Mouse (Mus musculus): ENCODE results near the gene Ccl1. TPM values are rescaled to one million over a fixed set of nuclear protein-coding genes. Genes with fewer than 3 reads are reported as not detected.

Gene Ccl1
- polyA plus RNA-seq, 1 experiment from 2014 or later, result not detected

DNA sequence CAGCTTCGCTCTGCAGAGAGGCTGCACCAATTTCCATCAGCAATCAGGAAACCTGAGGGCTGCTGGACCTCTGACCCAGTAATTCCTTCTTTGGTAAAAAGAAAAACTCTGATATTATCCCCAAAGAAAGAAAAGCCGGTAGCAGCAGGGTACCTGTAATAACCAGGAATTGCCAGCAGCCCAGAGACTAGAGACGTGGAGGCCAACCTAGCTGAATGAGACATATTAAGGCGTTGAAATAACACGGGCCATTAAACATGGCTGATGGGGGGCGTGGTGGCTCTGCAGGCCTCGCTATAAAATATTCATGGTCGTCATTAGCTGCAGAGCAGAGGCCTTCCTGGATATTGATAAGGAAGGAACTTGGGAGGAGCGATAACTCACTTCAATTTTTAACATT, 78.5 kb downstream of the Ccl1 start:
- Histone ChIP-seq H3K27me3 (ENCODE audit: control insufficient read depth, insufficient read depth, low read length) (no peaks in the 10 kb centered on the region), H3K9ac (ENCODE audit: low read length) (no peak overlapping the region), H3K4me2 (ENCODE audit: low read depth) (no peak overlapping the region), H3K27ac (ENCODE audit: low read depth, low read length) (peak overlapping the region; percentile 42; the same call in 1 of the 2 replicates), H3K4me1 (ENCODE audit: control insufficient read depth, insufficient read depth, low read length) (0 out of 2 replicates have a peak, but pooled peaks cover 3% of the 10 kb centered on the region), H3K36me3 (ENCODE audit: control insufficient read depth, insufficient read depth, low read length) (no peaks in the 10 kb centered on the region), H3K9me3 (ENCODE audit: control insufficient read depth, low read length) (no peaks in the 10 kb centered on the region), H3K4me3 (ENCODE audit: low read depth, low read length) (no peak overlapping the region)
- peak; percentile 46 for DNase-seq (ENCODE audit: low spot score)
- no peak for ATAC-seq (ENCODE audit: insufficient read depth, low FRiP score, low TSS enrichment)
- 45% methylated on average over 9 of the region's 9 CpGs for WGBS

DNA sequence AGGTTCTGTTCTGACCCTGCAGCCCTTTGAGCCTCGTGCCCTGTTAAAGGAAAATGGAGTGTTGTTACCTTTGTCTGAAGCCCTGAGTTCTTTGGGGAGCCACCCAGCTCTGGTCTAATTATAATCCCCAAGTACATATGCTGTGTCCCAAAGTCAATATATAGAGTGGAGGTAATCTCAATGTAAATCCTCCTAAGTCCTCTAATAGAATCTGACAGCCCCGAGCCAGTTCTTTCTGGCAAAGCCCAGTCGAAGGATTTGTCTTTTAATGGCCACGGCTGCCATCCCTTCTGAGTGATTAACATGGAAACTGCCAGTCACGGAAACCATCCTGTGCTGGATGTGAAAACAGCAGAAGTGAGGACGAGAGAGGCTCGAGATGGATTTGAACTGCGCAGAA, 79.6 kb downstream of the Ccl1 start:
- H3K9me3 ChIP-seq (ENCODE audit: control insufficient read depth, low read length), result no peaks in the 10 kb centered on the region
- ATAC-seq (ENCODE audit: insufficient read depth, low FRiP score, low TSS enrichment), result no peak
- H3K4me1 ChIP-seq (ENCODE audit: control insufficient read depth, insufficient read depth, low read length), result 0 out of 2 replicates have a peak, but pooled peaks cover 3% of the 10 kb centered on the region
- H3K4me2 ChIP-seq (ENCODE audit: low read depth), result no peak overlapping the region
- 72% methylated on average over 8 of the region's 8 CpGs for WGBS
- H3K27ac ChIP-seq (ENCODE audit: low read depth, low read length), result no peak overlapping the region
- H3K4me3 ChIP-seq (ENCODE audit: low read depth, low read length), result no peak overlapping the region
- no peak for DNase-seq (ENCODE audit: low spot score)
- no peak overlapping the region for H3K9ac ChIP-seq (ENCODE audit: low read length)
- no peaks in the 10 kb centered on the region for H3K36me3 ChIP-seq (ENCODE audit: control insufficient read depth, insufficient read depth, low read length)
- H3K27me3 ChIP-seq (ENCODE audit: control insufficient read depth, insufficient read depth, low read length), result no peaks in the 10 kb centered on the region

DNA sequence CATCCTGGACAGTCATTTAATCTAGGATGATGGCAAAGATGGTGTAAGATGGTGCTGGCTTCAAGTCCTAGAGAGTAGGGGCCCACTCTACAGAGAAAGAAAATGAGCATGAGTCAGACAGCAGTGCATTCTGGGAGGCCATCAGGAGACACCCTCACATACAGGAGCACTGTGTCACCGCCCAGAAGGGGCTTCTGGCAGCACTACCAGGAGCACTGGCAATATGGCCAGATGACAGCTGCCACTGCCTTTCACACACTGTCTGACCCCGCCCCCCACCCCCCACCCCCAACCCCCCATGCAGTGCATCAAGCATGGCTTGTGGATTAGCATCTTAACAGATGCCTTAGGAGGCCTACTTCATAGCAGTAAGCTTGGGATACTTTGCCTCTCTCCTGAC, 89.0 kb downstream of the Ccl1 start:
- Histone ChIP-seq H3K27ac (ENCODE audit: low read depth, low read length) (no peak overlapping the region), H3K36me3 (ENCODE audit: control insufficient read depth, insufficient read depth, low read length) (no peaks in the 10 kb centered on the region), H3K9ac (ENCODE audit: low read length) (no peak overlapping the region), H3K4me1 (ENCODE audit: control insufficient read depth, insufficient read depth, low read length) (no peaks in the 10 kb centered on the region), H3K4me2 (ENCODE audit: low read depth) (no peak overlapping the region), H3K27me3 (ENCODE audit: control insufficient read depth, insufficient read depth, low read length) (no peaks in the 10 kb centered on the region), H3K9me3 (ENCODE audit: control insufficient read depth, low read length) (no peaks in the 10 kb centered on the region), H3K4me3 (ENCODE audit: low read depth, low read length) (no peak overlapping the region)
- 41% methylated on average over 2 of the region's 2 CpGs for WGBS
- DNase-seq (ENCODE audit: low spot score) (no peak), ATAC-seq (ENCODE audit: insufficient read depth, low FRiP score, low TSS enrichment) (no peak)

DNA sequence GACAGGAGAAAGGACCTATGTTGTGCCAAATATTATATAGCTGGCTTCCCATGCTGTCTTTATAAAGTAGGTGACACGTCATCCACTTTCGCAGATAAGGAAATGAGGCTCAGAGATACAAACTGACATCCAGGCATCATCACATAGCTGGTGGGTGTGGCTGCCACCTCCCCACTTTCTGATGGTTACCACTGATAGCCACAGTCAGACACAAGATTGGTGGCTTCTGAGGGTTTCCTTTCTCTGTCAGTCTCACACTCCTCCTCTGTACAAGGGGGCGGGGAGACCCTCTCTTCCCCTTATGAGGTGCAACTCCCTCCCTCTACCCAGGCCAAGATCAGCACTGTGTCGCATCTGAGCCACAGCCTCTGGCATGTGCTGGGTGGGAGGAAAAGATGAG, 91.1 kb downstream of the Ccl1 start:
- ATAC-seq (ENCODE audit: insufficient read depth, low FRiP score, low TSS enrichment) (no peak), DNase-seq (ENCODE audit: low spot score) (no peak)
- Histone ChIP-seq H3K4me1 (ENCODE audit: control insufficient read depth, insufficient read depth, low read length) (no peaks in the 10 kb centered on the region), H3K4me2 (ENCODE audit: low read depth) (no peak overlapping the region), H3K36me3 (ENCODE audit: control insufficient read depth, insufficient read depth, low read length) (no peaks in the 10 kb centered on the region), H3K27me3 (ENCODE audit: control insufficient read depth, insufficient read depth, low read length) (no peaks in the 10 kb centered on the region), H3K4me3 (ENCODE audit: low read depth, low read length) (no peak overlapping the region), H3K9ac (ENCODE audit: low read length) (no peak overlapping the region), H3K9me3 (ENCODE audit: control insufficient read depth, low read length) (no peaks in the 10 kb centered on the region), H3K27ac (ENCODE audit: low read depth, low read length) (no peak overlapping the region)
- 84% methylated on average over 4 of the region's 4 CpGs for WGBS

DNA sequence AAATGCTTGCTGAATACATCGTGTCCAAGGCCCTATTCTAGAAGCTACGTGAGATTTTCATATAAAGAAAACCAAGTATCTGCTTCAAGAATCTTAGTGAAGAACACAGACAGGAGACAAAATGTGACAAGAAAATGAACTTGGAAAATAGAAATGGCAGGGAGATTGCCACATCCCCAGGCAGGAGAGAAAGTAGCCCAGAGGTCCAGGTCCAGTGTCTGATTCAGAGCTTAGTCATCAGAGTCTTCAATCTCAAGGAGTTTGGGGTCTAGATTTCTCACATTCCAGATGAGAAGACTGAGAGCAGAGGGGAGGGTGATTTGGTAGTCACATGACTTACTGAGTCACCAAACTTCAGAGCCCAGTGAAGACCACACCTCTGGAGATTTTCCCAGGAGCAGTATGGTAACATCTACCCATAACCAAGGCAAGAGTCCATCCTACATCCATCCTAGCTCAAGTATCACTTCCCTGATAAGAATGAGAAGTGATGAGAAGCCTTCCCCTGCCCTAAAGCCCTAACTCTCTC, 98.5 kb downstream of the Ccl1 start:
- no peak overlapping the region for H3K4me3 ChIP-seq (ENCODE audit: low read depth, low read length)
- H3K27ac ChIP-seq (ENCODE audit: low read depth, low read length), result no peak overlapping the region
- ATAC-seq (ENCODE audit: insufficient read depth, low FRiP score, low TSS enrichment) (no peak), DNase-seq (ENCODE audit: low spot score) (no peak)
- no peak overlapping the region for H3K9ac ChIP-seq (ENCODE audit: low read length)
- H3K36me3 ChIP-seq (ENCODE audit: control insufficient read depth, insufficient read depth, low read length), result no peaks in the 10 kb centered on the region
- H3K9me3 ChIP-seq (ENCODE audit: control insufficient read depth, low read length), result no peaks in the 10 kb centered on the region
- no peak overlapping the region for H3K4me2 ChIP-seq (ENCODE audit: low read depth)
- WGBS, result 94% methylated on average over 2 of the region's 2 CpGs
- no peaks in the 10 kb centered on the region for H3K4me1 ChIP-seq (ENCODE audit: control insufficient read depth, insufficient read depth, low read length)
- H3K27me3 ChIP-seq (ENCODE audit: control insufficient read depth, insufficient read depth, low read length), result no peaks in the 10 kb centered on the region

DNA sequence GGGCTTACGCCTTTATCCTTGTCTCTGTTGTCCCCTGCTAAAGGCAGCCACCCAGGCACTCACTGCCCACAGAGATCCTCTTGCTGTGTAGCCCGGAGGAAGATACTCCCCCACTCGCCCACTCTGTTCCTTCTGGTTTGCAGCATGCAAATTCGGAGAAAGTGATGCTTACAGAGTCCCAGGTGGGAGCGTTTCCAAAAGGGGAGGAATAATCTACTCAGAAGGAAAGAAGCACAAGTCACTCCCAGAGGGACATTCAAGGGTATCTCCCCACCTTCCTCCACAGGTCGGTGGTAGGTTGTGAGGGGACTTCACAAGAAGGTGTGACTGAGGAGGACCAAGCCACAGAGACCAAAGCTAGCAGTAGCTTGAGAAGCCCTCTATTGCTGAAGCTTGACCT, 100.3 kb downstream of the Ccl1 start:
- 94% methylated on average over 6 of the region's 6 CpGs for WGBS
- no peak overlapping the region for H3K9ac ChIP-seq (ENCODE audit: low read length)
- H3K27me3 ChIP-seq (ENCODE audit: control insufficient read depth, insufficient read depth, low read length), result no peaks in the 10 kb centered on the region
- H3K36me3 ChIP-seq (ENCODE audit: control insufficient read depth, insufficient read depth, low read length), result no peaks in the 10 kb centered on the region
- ATAC-seq (ENCODE audit: insufficient read depth, low FRiP score, low TSS enrichment), result no peak
- H3K27ac ChIP-seq (ENCODE audit: low read depth, low read length), result no peak overlapping the region
- no peak for DNase-seq (ENCODE audit: low spot score)
- H3K4me3 ChIP-seq (ENCODE audit: low read depth, low read length), result no peak overlapping the region
- H3K4me1 ChIP-seq (ENCODE audit: control insufficient read depth, insufficient read depth, low read length), result no peaks in the 10 kb centered on the region
- no peak overlapping the region for H3K4me2 ChIP-seq (ENCODE audit: low read depth)
- no peaks in the 10 kb centered on the region for H3K9me3 ChIP-seq (ENCODE audit: control insufficient read depth, low read length)

DNA sequence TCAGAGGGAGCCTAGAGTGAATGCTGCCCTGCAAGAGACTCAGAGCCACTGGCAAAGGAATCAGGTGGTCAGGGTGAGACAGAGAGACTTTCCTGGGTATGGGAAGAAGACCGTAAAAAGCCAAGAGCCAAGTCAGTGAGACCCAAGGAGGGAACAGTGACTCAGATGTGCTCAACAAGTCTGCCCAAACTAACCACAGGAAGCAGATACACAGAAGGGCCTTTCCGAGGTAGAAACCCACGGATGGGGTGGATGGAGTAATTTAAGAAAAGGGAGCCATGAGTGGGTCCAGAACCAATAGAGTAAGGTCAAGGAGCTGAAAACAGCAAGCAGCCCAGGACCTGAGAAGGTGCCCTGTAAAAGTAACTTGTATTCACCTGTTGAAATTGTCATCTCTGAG, 101.8 kb downstream of the Ccl1 start:
- Histone ChIP-seq H3K4me3 (ENCODE audit: low read depth, low read length) (no peak overlapping the region), H3K27me3 (ENCODE audit: control insufficient read depth, insufficient read depth, low read length) (no peaks in the 10 kb centered on the region), H3K9ac (ENCODE audit: low read length) (no peak overlapping the region), H3K4me1 (ENCODE audit: control insufficient read depth, insufficient read depth, low read length) (no peaks in the 10 kb centered on the region), H3K9me3 (ENCODE audit: control insufficient read depth, low read length) (no peaks in the 10 kb centered on the region), H3K4me2 (ENCODE audit: low read depth) (no peak overlapping the region), H3K27ac (ENCODE audit: low read depth, low read length) (no peak overlapping the region), H3K36me3 (ENCODE audit: control insufficient read depth, insufficient read depth, low read length) (no peaks in the 10 kb centered on the region)
- DNase-seq (ENCODE audit: low spot score) (no peak), ATAC-seq (ENCODE audit: insufficient read depth, low FRiP score, low TSS enrichment) (no peak)
- 91% methylated on average over 3 of the region's 3 CpGs for WGBS

DNA sequence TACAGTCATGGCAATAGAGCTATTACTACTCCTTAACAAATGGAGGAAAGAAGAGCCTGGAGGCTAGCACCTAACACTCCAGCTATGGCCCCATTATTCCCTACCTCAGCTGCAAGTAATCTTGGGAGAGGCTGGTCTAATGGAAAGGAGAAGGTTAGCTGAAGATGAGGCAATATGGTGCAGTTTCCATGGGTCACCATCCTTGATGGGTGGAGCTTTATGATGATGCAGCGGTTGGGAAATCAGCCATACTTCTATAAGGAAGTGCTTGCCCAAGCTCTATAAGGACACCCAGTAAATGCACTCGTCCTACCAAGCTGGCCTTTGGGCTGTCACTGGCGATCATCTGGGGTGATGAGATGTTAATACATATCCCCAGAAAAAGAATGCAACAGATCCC, 107.7 kb downstream of the Ccl1 start:
- Histone ChIP-seq H3K4me3 (ENCODE audit: low read depth, low read length) (no peak overlapping the region), H3K9ac (ENCODE audit: low read length) (no peak overlapping the region), H3K9me3 (ENCODE audit: control insufficient read depth, low read length) (no peaks in the 10 kb centered on the region), H3K4me2 (ENCODE audit: low read depth) (no peak overlapping the region), H3K27me3 (ENCODE audit: control insufficient read depth, insufficient read depth, low read length) (no peaks in the 10 kb centered on the region), H3K27ac (ENCODE audit: low read depth, low read length) (no peak overlapping the region), H3K4me1 (ENCODE audit: control insufficient read depth, insufficient read depth, low read length) (no peaks in the 10 kb centered on the region), H3K36me3 (ENCODE audit: control insufficient read depth, insufficient read depth, low read length) (no peaks in the 10 kb centered on the region)
- DNase-seq (ENCODE audit: low spot score) (no peak), ATAC-seq (ENCODE audit: insufficient read depth, low FRiP score, low TSS enrichment) (no peak)
- 89% methylated on average over 3 of the region's 3 CpGs for WGBS

DNA sequence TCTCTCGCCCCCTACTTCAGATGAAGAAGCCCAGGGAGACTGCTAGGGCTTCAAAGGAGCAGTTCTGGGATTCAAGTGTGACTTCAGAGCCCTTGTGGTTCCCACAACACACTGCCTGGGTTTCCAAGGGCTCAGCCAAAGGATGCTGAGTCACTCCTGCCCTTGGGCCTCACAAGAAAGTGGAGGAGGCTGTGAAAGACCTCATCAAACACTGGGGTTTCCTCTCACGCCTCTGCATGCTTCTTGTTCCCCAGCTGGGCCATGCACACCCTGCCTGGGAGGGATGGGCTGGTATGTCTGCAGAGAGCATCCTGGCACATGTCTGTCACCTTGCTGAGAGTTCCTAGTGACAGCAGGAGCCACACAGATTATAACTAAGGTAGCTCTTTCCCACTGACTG, 110.5 kb downstream of the Ccl1 start:
- no peak overlapping the region for H3K27ac ChIP-seq (ENCODE audit: low read depth, low read length)
- no peak overlapping the region for H3K4me3 ChIP-seq (ENCODE audit: low read depth, low read length)
- 49% methylated on average over 2 of the region's 2 CpGs for WGBS
- H3K4me1 ChIP-seq (ENCODE audit: control insufficient read depth, insufficient read depth, low read length), result no peaks in the 10 kb centered on the region
- no peak for ATAC-seq (ENCODE audit: insufficient read depth, low FRiP score, low TSS enrichment)
- DNase-seq (ENCODE audit: low spot score), result no peak
- no peaks in the 10 kb centered on the region for H3K36me3 ChIP-seq (ENCODE audit: control insufficient read depth, insufficient read depth, low read length)
- H3K9me3 ChIP-seq (ENCODE audit: control insufficient read depth, low read length), result no peaks in the 10 kb centered on the region
- no peak overlapping the region for H3K9ac ChIP-seq (ENCODE audit: low read length)
- H3K4me2 ChIP-seq (ENCODE audit: low read depth), result no peak overlapping the region
- no peaks in the 10 kb centered on the region for H3K27me3 ChIP-seq (ENCODE audit: control insufficient read depth, insufficient read depth, low read length)
